Mouse (Mus musculus): Measurements from ENCODE around the gene Efcab1. TPM values are rescaled to one million over a fixed set of nuclear protein-coding genes. Genes with fewer than 3 reads are reported as not detected.
"Not testable (repeated sequence)": the region's sequence is repeated elsewhere in the genome, so short reads cannot be mapped to it uniquely, and the experiment has no call there.

Gene Efcab1
- polyA plus RNA-seq, 1 experiment from 2014 or later: 10.7 TPM

DNA sequence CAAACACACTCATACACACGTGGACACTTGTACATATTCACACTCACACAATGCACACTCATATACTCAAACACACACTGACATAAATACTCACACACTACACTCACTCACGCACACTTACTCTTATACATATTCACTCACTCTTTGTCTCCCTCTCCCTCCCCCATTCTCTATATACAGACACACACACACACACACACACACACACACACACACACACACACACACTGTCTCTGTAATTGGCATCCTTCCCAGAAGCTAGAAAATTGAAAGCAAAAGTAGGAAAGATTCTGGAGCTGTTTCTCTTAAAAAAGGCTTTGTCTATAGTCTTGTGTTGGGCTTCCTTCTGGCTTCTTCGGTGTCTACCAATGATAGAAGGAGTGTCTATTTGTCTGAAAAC, 34.5 kb downstream of the Efcab1 start:
- no peak overlapping the region for H3K9ac ChIP-seq
- WGBS: 26% methylated on average over 3 of the region's 3 CpGs
- no peak overlapping the region for H3K4me3 ChIP-seq
- no peak overlapping the region for H3K4me2 ChIP-seq
- no peaks in the 10 kb centered on the region for H3K36me3 ChIP-seq
- peak overlapping the region; percentile 85 for H3K27ac ChIP-seq
- peak; percentile 39; the same call in 1 of the 2 replicates for ATAC-seq (ENCODE audit: borderline replicate concordance, extremely low read depth, low FRiP score, low TSS enrichment)
- H3K9me3 ChIP-seq: no peaks in the 10 kb centered on the region
- peaks cover 40% of the 10 kb centered on the region for H3K4me1 ChIP-seq
- no peaks in the 10 kb centered on the region for H3K27me3 ChIP-seq

- Histone ChIP-seq H3K9ac (no peak overlapping the region), H3K4me2 (no peak overlapping the region), H3K9me3 (no peaks in the 10 kb centered on the region), H3K27me3 (no peaks in the 10 kb centered on the region), H3K36me3 (no peaks in the 10 kb centered on the region), H3K27ac (no peak overlapping the region), H3K4me3 (no peak overlapping the region), H3K4me1 (peaks cover 23% of the 10 kb centered on the region)
- no peak for ATAC-seq (ENCODE audit: borderline replicate concordance, extremely low read depth, low FRiP score, low TSS enrichment)
- WGBS: 86% methylated on average over 2 of the region's 2 CpGs
Observed at GRCm38 (mm10) chr16:14943530-14943929, 37.1 kb downstream of the Efcab1 start.

DNA sequence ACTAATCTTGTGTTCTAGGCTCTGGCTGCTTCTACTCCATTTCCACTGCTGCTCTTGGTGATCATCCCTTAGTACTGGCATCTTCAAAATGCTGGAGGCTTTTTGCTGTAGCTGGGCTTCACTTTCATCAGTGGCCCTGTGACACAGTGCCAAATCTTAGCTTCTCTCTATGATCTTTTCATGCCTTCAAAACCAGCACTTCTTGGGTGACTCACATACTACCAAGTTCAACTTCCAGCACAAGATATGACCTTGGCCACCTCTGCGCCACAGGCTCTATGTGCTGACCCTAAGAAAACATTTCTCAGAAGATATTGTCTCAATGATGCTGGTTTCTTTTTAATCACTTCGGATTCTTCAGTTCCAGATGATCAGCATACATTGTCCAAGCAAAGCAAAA, 41.2 kb downstream of the Efcab1 start:
- not testable (repeated sequence) for ATAC-seq (ENCODE audit: borderline replicate concordance, extremely low read depth, low FRiP score, low TSS enrichment); H3K27ac ChIP-seq; H3K27me3 ChIP-seq; H3K9me3 ChIP-seq; H3K4me3 ChIP-seq; H3K4me2 ChIP-seq; H3K9ac ChIP-seq; H3K4me1 ChIP-seq; H3K36me3 ChIP-seq
- 93% methylated on average over 2 of the region's 2 CpGs for WGBS

- no peak overlapping the region for H3K4me2 ChIP-seq
- H3K27me3 ChIP-seq: no peaks in the 10 kb centered on the region
- H3K4me3 ChIP-seq: no peak overlapping the region
- H3K27ac ChIP-seq: no peak overlapping the region
- H3K9ac ChIP-seq: no peak overlapping the region
- no peaks in the 10 kb centered on the region for H3K36me3 ChIP-seq
- H3K9me3 ChIP-seq: no peaks in the 10 kb centered on the region
- no peaks in the 10 kb centered on the region for H3K4me1 ChIP-seq
- WGBS: 38% methylated on average over 2 of the region's 2 CpGs
- ATAC-seq (ENCODE audit: borderline replicate concordance, extremely low read depth, low FRiP score, low TSS enrichment): no peak
Observed at GRCm38 (mm10) chr16:14951894-14952293, 45.5 kb downstream of the Efcab1 start.

DNA sequence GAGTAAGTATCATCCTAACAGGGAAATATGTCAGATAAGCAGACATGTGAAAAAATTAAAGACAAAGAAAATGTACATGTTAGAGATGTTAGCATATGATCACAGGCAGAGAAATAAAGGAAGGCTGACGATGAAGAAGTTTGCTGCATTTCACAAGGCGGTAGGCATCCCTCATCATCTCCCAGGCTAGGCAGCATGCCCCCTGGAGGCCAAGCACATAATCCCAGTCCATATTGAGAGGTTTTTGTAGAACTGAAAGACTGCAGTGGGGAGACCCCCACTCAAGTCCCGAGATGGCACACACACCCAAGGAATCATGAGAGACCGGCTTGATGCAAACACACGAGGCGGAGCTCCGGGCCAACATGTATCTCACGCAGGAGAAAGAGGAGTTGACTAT, 53.3 kb downstream of the Efcab1 start:
- 94% methylated on average over 8 of the region's 8 CpGs for WGBS
- Histone ChIP-seq H3K4me1 (no peaks in the 10 kb centered on the region), H3K27me3 (no peaks in the 10 kb centered on the region), H3K9ac (no peak overlapping the region), H3K27ac (no peak overlapping the region), H3K9me3 (no peaks in the 10 kb centered on the region), H3K4me3 (no peak overlapping the region), H3K4me2 (no peak overlapping the region), H3K36me3 (no peaks in the 10 kb centered on the region)
- ATAC-seq (ENCODE audit: borderline replicate concordance, extremely low read depth, low FRiP score, low TSS enrichment): no peak

GRCm38 (mm10) chr16:14973696-14974095, 67.3 kb downstream of the Efcab1 start:
- no peak for ATAC-seq (ENCODE audit: borderline replicate concordance, extremely low read depth, low FRiP score, low TSS enrichment)
- Histone ChIP-seq H3K4me3 (no peak overlapping the region), H3K9me3 (no peaks in the 10 kb centered on the region), H3K36me3 (no peaks in the 10 kb centered on the region), H3K4me1 (no peaks in the 10 kb centered on the region), H3K4me2 (no peak overlapping the region), H3K9ac (no peak overlapping the region), H3K27me3 (no peaks in the 10 kb centered on the region), H3K27ac (no peak overlapping the region)
- 33% methylated on average over 1 of the region's 1 CpGs for WGBS

- no peaks in the 10 kb centered on the region for H3K9me3 ChIP-seq
- WGBS: 80% methylated on average over 2 of the region's 2 CpGs
- no peak for ATAC-seq (ENCODE audit: borderline replicate concordance, extremely low read depth, low FRiP score, low TSS enrichment)
- H3K4me2 ChIP-seq: no peak overlapping the region
- no peaks in the 10 kb centered on the region for H3K4me1 ChIP-seq
- H3K27ac ChIP-seq: no peak overlapping the region
- no peak overlapping the region for H3K9ac ChIP-seq
- no peaks in the 10 kb centered on the region for H3K27me3 ChIP-seq
- H3K4me3 ChIP-seq: no peak overlapping the region
- H3K36me3 ChIP-seq: no peaks in the 10 kb centered on the region
Observed at GRCm38 (mm10) chr16:14979228-14979627, 72.8 kb downstream of the Efcab1 start.

DNA sequence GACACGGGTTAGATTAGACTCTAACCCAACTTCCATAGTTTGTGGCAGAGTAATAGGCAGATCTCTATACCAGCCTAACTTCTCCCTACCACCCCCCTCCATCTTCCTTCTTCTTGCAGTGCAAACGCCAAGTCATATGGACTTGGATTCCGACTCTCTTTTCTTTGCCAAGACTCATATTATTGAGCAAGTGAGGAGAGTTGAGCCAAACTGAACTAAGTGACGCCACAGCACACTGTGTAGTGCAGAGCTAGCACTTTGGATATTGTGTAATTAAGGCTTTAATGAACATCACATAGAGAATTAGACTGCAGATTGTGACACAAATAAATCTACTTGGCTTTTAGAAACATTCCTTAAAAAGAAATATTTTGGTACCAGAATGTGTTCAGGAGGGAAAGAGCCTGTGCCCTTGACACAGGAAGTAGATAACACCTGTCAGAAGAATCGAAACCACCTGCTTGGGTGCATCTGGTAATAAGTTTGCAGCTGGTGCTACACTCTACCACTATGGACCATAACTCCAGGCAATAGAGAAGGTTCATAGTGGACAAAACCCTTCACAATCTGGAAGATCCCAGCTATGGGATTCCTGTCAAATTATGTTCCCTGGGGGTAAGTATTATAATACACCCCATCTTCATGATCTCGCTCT, 83.3 kb downstream of the Efcab1 start:
- H3K36me3 ChIP-seq: no peaks in the 10 kb centered on the region
- H3K4me3 ChIP-seq: no peak overlapping the region
- WGBS: 51% methylated on average over 6 of the region's 6 CpGs
- no peak overlapping the region for H3K27ac ChIP-seq
- H3K4me2 ChIP-seq: no peak overlapping the region
- H3K9me3 ChIP-seq: no peaks in the 10 kb centered on the region
- peak; percentile 91 for ATAC-seq (ENCODE audit: borderline replicate concordance, extremely low read depth, low FRiP score, low TSS enrichment)
- no peak overlapping the region for H3K9ac ChIP-seq
- H3K4me1 ChIP-seq: no peaks in the 10 kb centered on the region; the same call in 1 of the 2 replicates
- H3K27me3 ChIP-seq: no peaks in the 10 kb centered on the region

- no peaks in the 10 kb centered on the region for H3K9me3 ChIP-seq
- no peaks in the 10 kb centered on the region for H3K36me3 ChIP-seq
- H3K4me1 ChIP-seq: no peaks in the 10 kb centered on the region; the same call in 1 of the 2 replicates
- no peak overlapping the region for H3K27ac ChIP-seq
- WGBS: 77% methylated on average over 3 of the region's 3 CpGs
- H3K9ac ChIP-seq: no peak overlapping the region
- H3K27me3 ChIP-seq: no peaks in the 10 kb centered on the region
- ATAC-seq (ENCODE audit: borderline replicate concordance, extremely low read depth, low FRiP score, low TSS enrichment): no peak
- H3K4me3 ChIP-seq: no peak overlapping the region
- no peak overlapping the region for H3K4me2 ChIP-seq
Observed at GRCm38 (mm10) chr16:14991001-14991400, 84.6 kb downstream of the Efcab1 start.

DNA sequence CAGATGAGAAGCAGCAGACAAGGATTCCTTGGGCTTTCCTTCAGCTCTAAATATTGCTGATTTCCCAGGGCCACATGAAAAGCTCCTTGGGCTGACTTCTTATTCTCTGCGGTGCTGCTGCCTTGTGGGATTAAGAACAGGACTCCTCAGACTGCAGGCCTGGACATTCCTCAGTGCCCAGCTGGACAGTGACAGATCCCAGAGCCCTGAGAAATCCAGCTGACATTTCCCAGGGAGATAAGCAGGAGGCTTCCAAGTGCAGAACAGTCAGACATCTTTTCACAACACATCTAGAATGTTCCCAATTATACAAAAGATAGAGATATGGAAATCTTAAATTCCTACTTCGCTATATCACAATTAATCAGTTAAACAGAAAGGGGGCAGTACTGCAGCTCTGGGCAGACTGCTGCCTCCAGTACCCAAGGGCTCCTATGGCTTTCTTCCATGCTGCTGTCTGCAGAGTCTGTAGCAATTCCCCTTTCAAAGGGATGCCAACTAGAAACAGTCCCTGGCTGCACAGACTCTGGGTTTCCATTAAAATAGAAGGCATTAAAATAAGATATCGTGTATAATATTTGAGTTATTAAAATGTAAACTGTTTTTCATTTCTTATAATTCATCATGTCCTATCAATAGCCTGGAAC, 86.2 kb downstream of the Efcab1 start:
- H3K9me3 ChIP-seq: no peaks in the 10 kb centered on the region
- no peak overlapping the region for H3K4me2 ChIP-seq
- H3K27ac ChIP-seq: no peak overlapping the region
- no peaks in the 10 kb centered on the region for H3K27me3 ChIP-seq
- H3K36me3 ChIP-seq: no peaks in the 10 kb centered on the region
- 43% methylated on average over 3 of the region's 3 CpGs for WGBS
- no peaks in the 10 kb centered on the region; the same call in 1 of the 2 replicates for H3K4me1 ChIP-seq
- H3K9ac ChIP-seq: no peak overlapping the region
- no peak for ATAC-seq (ENCODE audit: borderline replicate concordance, extremely low read depth, low FRiP score, low TSS enrichment)
- no peak overlapping the region for H3K4me3 ChIP-seq

DNA sequence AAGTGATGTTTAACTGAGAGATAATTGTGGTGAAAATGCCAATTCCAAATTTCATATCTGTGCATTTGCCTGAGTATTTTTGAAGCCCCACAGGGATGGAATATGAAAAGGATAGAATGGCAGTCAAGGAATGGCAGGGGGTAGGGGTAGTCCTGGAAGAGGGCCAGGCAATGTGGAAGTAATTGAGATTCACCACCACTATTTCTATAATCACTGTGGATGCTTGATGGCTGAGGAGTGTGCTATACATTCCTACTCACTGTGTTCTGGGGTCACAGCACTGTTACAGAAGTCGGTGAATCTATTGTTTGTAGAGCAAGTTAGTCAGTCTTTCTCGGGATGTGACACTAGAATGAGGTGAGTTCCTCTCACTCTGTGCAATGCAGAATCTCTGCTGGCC, 108.3 kb downstream of the Efcab1 start:
- H3K27me3 ChIP-seq: no peaks in the 10 kb centered on the region
- no peaks in the 10 kb centered on the region for H3K4me1 ChIP-seq
- H3K9ac ChIP-seq: no peak overlapping the region
- H3K4me2 ChIP-seq: no peak overlapping the region
- WGBS: 54% methylated on average over 2 of the region's 2 CpGs
- no peaks in the 10 kb centered on the region for H3K9me3 ChIP-seq
- H3K4me3 ChIP-seq: no peak overlapping the region
- no peaks in the 10 kb centered on the region for H3K36me3 ChIP-seq
- H3K27ac ChIP-seq: no peak overlapping the region
- no peak for ATAC-seq (ENCODE audit: borderline replicate concordance, extremely low read depth, low FRiP score, low TSS enrichment)

All from lung, embryonic 15.5 days (tissue).